ENCODE assay signal across 8 mouse cellular contexts in the genomic region with DNA sequence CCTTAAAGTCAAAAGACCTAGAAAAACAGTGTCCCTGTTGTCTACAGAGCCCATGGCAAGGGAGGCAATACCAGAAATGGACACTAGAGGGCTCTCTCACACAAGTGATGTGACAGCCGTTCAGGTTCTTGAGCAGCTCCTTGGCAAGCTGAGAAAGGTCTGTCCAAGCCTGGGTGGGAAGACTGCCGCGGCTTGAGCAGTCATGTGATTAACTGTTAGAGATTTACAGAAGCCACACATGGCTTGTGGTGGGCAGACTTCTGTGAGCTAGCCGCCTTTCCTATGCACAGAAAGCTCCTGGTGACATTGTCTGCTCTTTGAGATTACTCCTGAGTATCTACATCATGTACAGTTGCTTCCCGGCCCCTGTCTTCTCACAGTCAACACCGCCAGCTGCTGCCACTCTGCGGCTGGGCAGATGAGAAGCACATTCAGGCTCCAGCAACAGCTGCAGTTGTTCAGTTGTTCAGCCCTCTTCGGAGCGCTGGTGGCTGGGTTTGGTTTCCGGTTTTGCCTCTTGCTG.
A peak's percentile ranks its signal among the peaks of the same experiment; 100 is the strongest.
DNase-seq lines count a peak whose midpoint lies in the region; ATAC-seq and TF ChIP-seq lines count a peak whose summit lies in the region.

No protein-coding gene starts in this region.

- no peak overlapping the region for H3K4me3 ChIP-seq in liver, embryonic 12.5 days
- no peak overlapping the region for H3K4me3 ChIP-seq in embryonic facial prominence, embryonic 10.5 days
- no peak overlapping the region for H3K4me3 ChIP-seq in intestine, postnatal 0 days (ENCODE audit: low read depth, low read length)
- H3K4me3 ChIP-seq in midbrain, embryonic 14.5 days (replicated peaks; ENCODE audit: low read depth, low read length) = no peak overlapping the region

- H3K4me2 ChIP-seq in liver, embryonic 12.5 days = no peak overlapping the region
- H3K4me2 ChIP-seq in intestine, postnatal 0 days (replicated peaks; ENCODE audit: low read depth) = peak overlapping the region; percentile 18
- no peak overlapping the region for H3K4me2 ChIP-seq in midbrain, embryonic 14.5 days (ENCODE audit: low read length)

- H3K27me3 ChIP-seq in liver, embryonic 12.5 days (replicated peaks) = no peaks in the 10 kb centered on the region
- H3K27me3 ChIP-seq in embryonic facial prominence, embryonic 10.5 days (replicated peaks; ENCODE audit: low read depth, poor library complexity, severe bottlenecking) = no peaks in the 10 kb centered on the region; the same call in 1 of the 2 replicates
- no peaks in the 10 kb centered on the region for H3K27me3 ChIP-seq in intestine, postnatal 0 days (replicated peaks; ENCODE audit: control insufficient read depth, insufficient read depth, low read length)
- no peaks in the 10 kb centered on the region for H3K27me3 ChIP-seq in midbrain, embryonic 14.5 days (ENCODE audit: control insufficient read depth, insufficient read depth, low read length)

- intact Hi-C loops in left cerebral cortex, postnatal 36 days (cut with DNase I) = loop anchor here (1.0 to 5.0 kb wide), 4 partner anchors 103 to 749 kb away; no protein-coding TSS in a partner anchor

- DNase-seq in liver = peak; percentile 83
- DNase-seq in embryonic facial prominence, embryonic 10.5 days (ENCODE audit: low spot score) = peak; percentile 88
- peak; percentile 78 to 85 for DNase-seq in left cerebral cortex, postnatal 36 days (ENCODE audit: low spot score in 2 of 2)
- DNase-seq in midbrain, embryonic 14.5 days = peak; percentile 97
- peak; percentile 73 for DNase-seq in spleen, adult 12 weeks (ENCODE audit: low spot score)

- ATAC-seq in liver, embryonic 12.5 days = no peak
- peak; percentile 85 for ATAC-seq in granulocyte monocyte progenitor cell, adult 5-6 weeks (replicated peaks; ENCODE audit: poor library complexity, severe bottlenecking)
- peak; percentile 58 for ATAC-seq in intestine, postnatal 0 days
- peak; percentile 78 for ATAC-seq in midbrain, embryonic 14.5 days (ENCODE audit: low FRiP score, low TSS enrichment)

- TF ChIP-seq CTCF in intestine, postnatal 0 days (IDR thresholded peaks at IDR 0.05; ENCODE audit: low read depth) = peak; percentile 98

- 40% methylated on average over 10 of the region's 10 CpGs for whole genome bisulfite sequencing in liver, embryonic 12.5 days (ENCODE audit: insufficient replicate concordance)
- 51% methylated on average over 10 of the region's 10 CpGs for WGBS in embryonic facial prominence, embryonic 10.5 days
- WGBS in intestine, postnatal 0 days = 41% methylated on average over 10 of the region's 10 CpGs
- WGBS in midbrain, embryonic 14.5 days = 48% methylated on average over 10 of the region's 10 CpGs

- peaks cover 4% of the 10 kb centered on the region; the same call in 1 of the 2 replicates for H3K4me1 ChIP-seq in liver, embryonic 12.5 days
- peaks cover 8% of the 10 kb centered on the region for H3K4me1 ChIP-seq in embryonic facial prominence, embryonic 10.5 days
- no peaks in the 10 kb centered on the region for H3K4me1 ChIP-seq in intestine, postnatal 0 days (replicated peaks; ENCODE audit: control insufficient read depth, insufficient read depth, low read length)
- H3K4me1 ChIP-seq in midbrain, embryonic 14.5 days (ENCODE audit: control insufficient read depth, insufficient read depth, low read length) = no peaks in the 10 kb centered on the region

- H3K9ac ChIP-seq in liver, embryonic 12.5 days = no peak overlapping the region
- H3K9ac ChIP-seq in intestine, postnatal 0 days (ENCODE audit: low read depth, low read length) = no peak overlapping the region
- H3K9ac ChIP-seq in midbrain, embryonic 14.5 days (replicated peaks; ENCODE audit: low read length) = no peak overlapping the region

- H3K27ac ChIP-seq in liver, embryonic 12.5 days = no peak overlapping the region
- H3K27ac ChIP-seq in embryonic facial prominence, embryonic 10.5 days (replicated peaks) = no peak overlapping the region
- no peak overlapping the region for H3K27ac ChIP-seq in intestine, postnatal 0 days (ENCODE audit: low read depth, low read length)
- no peak overlapping the region for H3K27ac ChIP-seq in midbrain, embryonic 14.5 days (replicated peaks; ENCODE audit: low read depth, low read length)

- no peaks in the 10 kb centered on the region for H3K9me3 ChIP-seq in liver, embryonic 12.5 days (replicated peaks)
- no peaks in the 10 kb centered on the region for H3K9me3 ChIP-seq in embryonic facial prominence, embryonic 10.5 days
- H3K9me3 ChIP-seq in intestine, postnatal 0 days (ENCODE audit: control insufficient read depth) = no peaks in the 10 kb centered on the region
- H3K9me3 ChIP-seq in midbrain, embryonic 14.5 days (ENCODE audit: control insufficient read depth, low read length) = no peaks in the 10 kb centered on the region

- H3K36me3 ChIP-seq in liver, embryonic 12.5 days = no peaks in the 10 kb centered on the region
- no peaks in the 10 kb centered on the region for H3K36me3 ChIP-seq in embryonic facial prominence, embryonic 10.5 days (replicated peaks)
- no peaks in the 10 kb centered on the region for H3K36me3 ChIP-seq in intestine, postnatal 0 days (ENCODE audit: control insufficient read depth, insufficient read depth)
- no peaks in the 10 kb centered on the region for H3K36me3 ChIP-seq in midbrain, embryonic 14.5 days (ENCODE audit: control insufficient read depth, insufficient read depth, low read length)
